Mouse (Mus musculus): ENCODE data around the gene Med19.
"Not testable (repeated sequence)": the region's sequence is repeated elsewhere in the genome, so short reads cannot be mapped to it uniquely, and the experiment has no call there.

The Med19 gene

GRCm38 (mm10) chr2:84721182-84721581, 43.0 kb downstream of the Med19 start:
- no peak for DNase-seq

- DNase-seq = no peak
Measured at GRCm38 (mm10) chr2:84723856-84724255, 45.7 kb downstream of the Med19 start.

- DNase-seq = no peak
Measured at GRCm38 (mm10) chr2:84725770-84726169, 47.6 kb downstream of the Med19 start.

- no peak for DNase-seq
Measured at GRCm38 (mm10) chr2:84726716-84727115, 48.5 kb downstream of the Med19 start.

- DNase-seq = peak; percentile 98
Measured at GRCm38 (mm10) chr2:84727172-84727858, 49.1 kb downstream of the Med19 start, which contains the start of gene Clp1. TSS of gene Clp1 (minus strand) at chr2:84727350.

GRCm38 (mm10) chr2:84728191-84728590, 50.0 kb downstream of the Med19 start:
- DNase-seq = not testable (repeated sequence)

GRCm38 (mm10) chr2:84731206-84731605, 53.0 kb downstream of the Med19 start:
- DNase-seq = no peak

- no peak for DNase-seq
Measured at GRCm38 (mm10) chr2:84732394-84732793, 54.2 kb downstream of the Med19 start.

- no peak for DNase-seq
Measured at GRCm38 (mm10) chr2:84733579-84734300, 55.5 kb downstream of the Med19 start, which contains the start of gene Ypel4. TSS of gene Ypel4 (plus strand) at chr2:84734058.

- DNase-seq = no peak
Measured at GRCm38 (mm10) chr2:84734351-84734864, 56.2 kb downstream of the Med19 start.

GRCm38 (mm10) chr2:84734919-84735318, 56.7 kb downstream of the Med19 start:
- DNase-seq = no peak

GRCm38 (mm10) chr2:84735346-84735920, 57.2 kb downstream of the Med19 start:
- no peak for DNase-seq

- DNase-seq = no peak
Measured at GRCm38 (mm10) chr2:84736312-84737161, 58.3 kb downstream of the Med19 start.

GRCm38 (mm10) chr2:84737451-84737925, 59.3 kb downstream of the Med19 start:
- no peak for DNase-seq

Data from kidney, adult 11 months (tissue).